Mouse (Mus musculus) erythroblast, adult 5-6 weeks (primary cell): ENCODE measurements around the gene Wbp1. TPM values are rescaled to one million over a fixed set of nuclear protein-coding genes. Genes with fewer than 3 reads are reported as not detected.

ENCODE experiments used
- ATAC-seq: replicated peaks from 2 replicates; pipeline ENCODE4 v1.8.0; 2016; ENCODE audit warnings: moderate number of reproducible peaks, mild to moderate bottlenecking, moderate TSS enrichment, inconsistent platforms; ENCODE audit not compliant: poor library complexity, low FRiP score, severe bottlenecking
- total RNA-seq, 2 experiments: library from RNA; stranded (forward) in 1 of 2; stranded (reverse) in 1 of 2; fragments of 150-400 nt in 1 of 2; fragments of 200-764, 138-1000 nt in 1 of 2; gene quantifications; 2 replicates each; pipeline versions ENCODE4 v1.2.3 to v1.2.4; 2015 to 2017; ENCODE audit warnings: low replicate concordance in 2 of 2

The Wbp1 gene
- total RNA-seq, 2 experiments from 2014 or later, result 18.8 to 42.2 TPM

GRCm38 (mm10) chr6:83118825-83119733 is 2.3 kb downstream of the Wbp1 start:
- ATAC-seq, result no peak

GRCm38 (mm10) chr6:83118369-83118768 is 3.0 kb downstream of the Wbp1 start:
- ATAC-seq, result no peak

- ATAC-seq, result no peak
These were observed 3.7 kb downstream of the Wbp1 start for GRCm38 (mm10) chr6:83117616-83118015.

- ATAC-seq, result no peak
These were observed 4.3 kb downstream of the Wbp1 start for GRCm38 (mm10) chr6:83117165-83117438.

GRCm38 (mm10) chr6:83116373-83117164 is 4.8 kb downstream of the Wbp1 start:
- no peak for ATAC-seq

- peak; percentile 6; the same call in 1 of the 2 replicates for ATAC-seq
These were observed 5.5 kb downstream of the Wbp1 start for GRCm38 (mm10) chr6:83115682-83116372.

GRCm38 (mm10) chr6:83115011-83115671 is 6.2 kb downstream of the Wbp1 start, which contains the start of gene Mogs:
Mogs (plus strand) TSS chr6:83115496.
- ATAC-seq, result peak; percentile 88

GRCm38 (mm10) chr6:83111510-83112136 is 9.7 kb downstream of the Wbp1 start:
- ATAC-seq, result no peak

GRCm38 (mm10) chr6:83108762-83109668 is 12.3 kb downstream of the Wbp1 start, which contains the start of gene Mrpl53:
Mrpl53 (plus strand) TSS chr6:83109040.
- ATAC-seq, result peak; percentile 78

GRCm38 (mm10) chr6:83107566-83108400 is 13.6 kb downstream of the Wbp1 start:
- ATAC-seq, result peak; percentile 78

- no peak for ATAC-seq
These were observed 17.2 kb downstream of the Wbp1 start for GRCm38 (mm10) chr6:83104158-83104557.

- ATAC-seq, result no peak
These were observed 18.2 kb downstream of the Wbp1 start for GRCm38 (mm10) chr6:83103130-83103650.

GRCm38 (mm10) chr6:83101688-83102556 is 19.4 kb downstream of the Wbp1 start:
- peak; percentile 83 for ATAC-seq

GRCm38 (mm10) chr6:83101316-83101687 is 20.1 kb downstream of the Wbp1 start, which contains the start of the genes Ccdc142 and Gm42688:
Ccdc142 (plus strand) TSS chr6:83101601.
Gm42688 (plus strand) TSS chr6:83101617.
- peak; percentile 90 for ATAC-seq

GRCm38 (mm10) chr6:83098411-83098810 is 22.9 kb downstream of the Wbp1 start:
- no peak for ATAC-seq

- no peak for ATAC-seq
These were observed 25.4 kb downstream of the Wbp1 start for GRCm38 (mm10) chr6:83095968-83096367.
